Mouse (Mus musculus): ENCODE measurements around the gene Pakap. TPM values are rescaled to one million over a fixed set of nuclear protein-coding genes. Genes with fewer than 3 reads are reported as not detected.
A peak's percentile ranks its signal among the peaks of the same experiment; 100 is the strongest.

The Pakap gene
- polyA plus RNA-seq, 1 experiment from 2014 or later: 46.0 TPM

GRCm38 (mm10) chr4:57802411-57802810 lies 234.4 kb downstream of the Pakap start:
- WGBS (ENCODE audit: insufficient replicate concordance): 60% methylated on average over 3 of the region's 3 CpGs
- Histone ChIP-seq H3K4me1 (ENCODE audit: control insufficient read depth, insufficient read depth, low read length) (peaks cover 31% of the 10 kb centered on the region), H3K4me3 (ENCODE audit: low read depth, low read length) (no peak overlapping the region), H3K27me3 (ENCODE audit: control insufficient read depth, insufficient read depth, low read length) (no peaks in the 10 kb centered on the region), H3K9me3 (replicated peaks; ENCODE audit: control insufficient read depth, low read length) (no peaks in the 10 kb centered on the region), H3K9ac (ENCODE audit: low read depth, low read length) (no peak overlapping the region), H3K4me2 (no peak overlapping the region), H3K36me3 (ENCODE audit: control insufficient read depth, insufficient read depth, low read length) (no peaks in the 10 kb centered on the region), H3K27ac (ENCODE audit: low read depth, low read length) (no peak overlapping the region)
- ATAC-seq (replicated peaks; ENCODE audit: insufficient number of reproducible peaks, low FRiP score, low TSS enrichment): no peak

DNA sequence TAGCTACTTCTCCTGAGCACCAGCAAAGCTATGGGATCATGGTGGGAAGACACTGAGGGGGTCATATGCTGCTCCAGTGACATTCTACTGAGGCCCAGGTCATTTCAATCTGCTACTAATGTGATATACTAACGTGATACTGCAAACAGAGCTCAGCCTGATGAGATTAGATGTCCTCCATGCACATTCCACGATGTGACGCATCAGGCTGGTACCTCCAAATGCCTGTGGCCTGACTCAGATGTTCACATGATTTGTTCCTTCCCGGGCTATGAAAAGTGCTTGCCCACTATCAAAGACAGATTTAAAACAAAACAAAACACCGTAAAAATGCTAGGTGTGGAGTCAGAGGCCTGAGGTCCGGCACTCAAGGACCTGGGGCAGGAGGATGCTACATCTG lies 236.9 kb downstream of the Pakap start:
- H3K4me3 ChIP-seq (ENCODE audit: low read depth, low read length): no peak overlapping the region
- WGBS (ENCODE audit: insufficient replicate concordance): 51% methylated on average over 6 of the region's 6 CpGs

DNA sequence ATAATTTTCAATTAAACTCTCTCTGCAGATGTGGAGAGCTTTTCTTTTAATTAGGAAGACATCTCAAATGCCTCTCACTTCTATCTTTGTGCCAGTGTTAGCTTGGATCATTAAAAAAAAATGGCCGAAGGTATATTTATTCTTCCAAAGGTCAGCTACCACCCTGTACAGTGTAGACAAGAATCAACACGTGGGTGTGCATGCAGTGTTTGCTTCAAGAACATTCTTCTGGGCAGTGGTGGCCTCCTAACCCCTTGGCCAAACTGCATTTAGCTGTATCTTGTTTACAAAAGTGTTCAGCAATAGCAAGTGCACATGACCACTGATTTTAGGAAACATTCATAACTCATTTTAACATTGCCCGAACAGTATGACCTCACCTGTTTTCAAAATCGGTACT lies 241.5 kb downstream of the Pakap start:
- no peak for ATAC-seq (replicated peaks; ENCODE audit: insufficient number of reproducible peaks, low FRiP score, low TSS enrichment)
- Histone ChIP-seq H3K27ac (ENCODE audit: low read depth, low read length) (no peak overlapping the region), H3K9me3 (replicated peaks; ENCODE audit: control insufficient read depth, low read length) (no peaks in the 10 kb centered on the region), H3K36me3 (ENCODE audit: control insufficient read depth, insufficient read depth, low read length) (no peaks in the 10 kb centered on the region), H3K9ac (ENCODE audit: low read depth, low read length) (no peak overlapping the region), H3K4me1 (ENCODE audit: control insufficient read depth, insufficient read depth, low read length) (peaks cover 19% of the 10 kb centered on the region), H3K27me3 (ENCODE audit: control insufficient read depth, insufficient read depth, low read length) (no peaks in the 10 kb centered on the region), H3K4me2 (no peak overlapping the region), H3K4me3 (ENCODE audit: low read depth, low read length) (no peak overlapping the region)
- 81% methylated on average over 4 of the region's 4 CpGs for WGBS (ENCODE audit: insufficient replicate concordance)

More for the DNA sequence above, 236.9 kb downstream of the Pakap start:
- Histone ChIP-seq H3K36me3 (ENCODE audit: control insufficient read depth, insufficient read depth, low read length) (no peaks in the 10 kb centered on the region), H3K4me2 (no peak overlapping the region), H3K27ac (ENCODE audit: low read depth, low read length) (no peak overlapping the region), H3K9me3 (replicated peaks; ENCODE audit: control insufficient read depth, low read length) (no peaks in the 10 kb centered on the region), H3K27me3 (ENCODE audit: control insufficient read depth, insufficient read depth, low read length) (no peaks in the 10 kb centered on the region), H3K4me1 (ENCODE audit: control insufficient read depth, insufficient read depth, low read length) (peaks cover 15% of the 10 kb centered on the region; the same call in 1 of the 2 replicates), H3K9ac (ENCODE audit: low read depth, low read length) (no peak overlapping the region)
- no peak for ATAC-seq (replicated peaks; ENCODE audit: insufficient number of reproducible peaks, low FRiP score, low TSS enrichment)

DNA sequence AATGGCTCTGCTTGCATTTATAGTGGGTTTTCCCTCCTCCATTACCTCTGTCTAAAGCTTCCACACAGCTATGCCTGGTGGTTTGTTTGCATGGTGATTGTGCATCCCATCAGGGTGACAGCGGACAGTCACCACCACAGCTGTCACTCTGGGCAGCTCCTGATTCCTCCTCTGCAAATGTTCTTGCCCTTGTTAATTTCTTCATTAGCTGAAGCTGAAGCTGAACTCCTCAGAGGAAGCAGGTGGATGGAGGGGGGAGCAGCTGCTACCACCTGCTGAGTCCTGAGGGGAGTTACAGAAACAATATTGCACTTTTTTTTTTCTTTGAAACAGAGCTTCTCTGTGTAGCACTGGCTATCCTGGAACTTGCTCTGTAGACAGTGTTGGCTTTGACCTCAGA lies 244.1 kb downstream of the Pakap start:
- H3K9me3 ChIP-seq (replicated peaks; ENCODE audit: control insufficient read depth, low read length): no peaks in the 10 kb centered on the region
- H3K4me3 ChIP-seq (ENCODE audit: low read depth, low read length): no peak overlapping the region
- H3K4me2 ChIP-seq: no peak overlapping the region
- H3K27ac ChIP-seq (ENCODE audit: low read depth, low read length): peak overlapping the region; percentile 87
- no peak overlapping the region for H3K9ac ChIP-seq (ENCODE audit: low read depth, low read length)
- H3K36me3 ChIP-seq (ENCODE audit: control insufficient read depth, insufficient read depth, low read length): no peaks in the 10 kb centered on the region
- WGBS (ENCODE audit: insufficient replicate concordance): 83% methylated on average over 1 of the region's 1 CpGs
- ATAC-seq (replicated peaks; ENCODE audit: insufficient number of reproducible peaks, low FRiP score, low TSS enrichment): no peak
- peaks cover 16% of the 10 kb centered on the region for H3K4me1 ChIP-seq (ENCODE audit: control insufficient read depth, insufficient read depth, low read length)
- no peaks in the 10 kb centered on the region for H3K27me3 ChIP-seq (ENCODE audit: control insufficient read depth, insufficient read depth, low read length)

DNA sequence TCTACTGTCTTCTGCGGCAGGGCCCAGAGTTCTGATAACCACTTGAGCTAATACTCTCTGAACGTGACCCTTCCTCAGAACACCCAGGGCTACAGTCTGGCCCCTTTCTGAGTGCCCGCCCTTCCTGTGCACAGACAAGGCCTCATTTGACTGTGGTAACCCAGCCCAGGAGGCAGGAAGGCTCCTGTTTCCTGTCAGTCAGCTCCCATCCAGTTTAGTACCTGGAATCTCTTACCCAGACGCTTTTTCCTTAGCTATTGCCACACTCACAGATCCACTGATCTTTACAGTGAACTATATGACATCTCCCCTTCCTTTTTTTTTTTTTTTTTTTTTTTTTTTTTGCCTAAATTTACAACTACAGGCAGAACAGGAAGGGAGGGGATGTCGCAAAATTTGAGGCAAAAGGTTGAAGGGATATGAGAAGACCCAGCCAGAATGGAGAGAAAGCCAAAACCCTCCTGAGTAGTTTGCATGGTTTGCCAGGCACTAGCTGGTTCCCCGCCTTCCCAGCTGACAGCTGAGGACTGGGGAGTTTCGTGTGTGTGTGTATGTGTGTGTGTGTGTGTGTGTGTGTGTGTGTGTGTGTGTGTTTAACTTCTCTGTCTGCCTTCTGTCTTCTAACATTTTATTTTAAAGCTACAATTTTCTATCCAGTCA lies 245.1 kb downstream of the Pakap start:
- ATAC-seq (replicated peaks; ENCODE audit: insufficient number of reproducible peaks, low FRiP score, low TSS enrichment): peak; percentile 73
- Histone ChIP-seq H3K27me3 (ENCODE audit: control insufficient read depth, insufficient read depth, low read length) (no peaks in the 10 kb centered on the region), H3K4me2 (peak overlapping the region; percentile 4; the same call in 1 of the 2 replicates), H3K9me3 (replicated peaks; ENCODE audit: control insufficient read depth, low read length) (no peaks in the 10 kb centered on the region), H3K27ac (ENCODE audit: low read depth, low read length) (peak overlapping the region; percentile 87), H3K9ac (ENCODE audit: low read depth, low read length) (no peak overlapping the region), H3K4me3 (ENCODE audit: low read depth, low read length) (no peak overlapping the region), H3K36me3 (ENCODE audit: control insufficient read depth, insufficient read depth, low read length) (no peaks in the 10 kb centered on the region), H3K4me1 (ENCODE audit: control insufficient read depth, insufficient read depth, low read length) (peaks cover 16% of the 10 kb centered on the region)
- WGBS (ENCODE audit: insufficient replicate concordance): 9% methylated on average over 7 of the region's 7 CpGs

DNA sequence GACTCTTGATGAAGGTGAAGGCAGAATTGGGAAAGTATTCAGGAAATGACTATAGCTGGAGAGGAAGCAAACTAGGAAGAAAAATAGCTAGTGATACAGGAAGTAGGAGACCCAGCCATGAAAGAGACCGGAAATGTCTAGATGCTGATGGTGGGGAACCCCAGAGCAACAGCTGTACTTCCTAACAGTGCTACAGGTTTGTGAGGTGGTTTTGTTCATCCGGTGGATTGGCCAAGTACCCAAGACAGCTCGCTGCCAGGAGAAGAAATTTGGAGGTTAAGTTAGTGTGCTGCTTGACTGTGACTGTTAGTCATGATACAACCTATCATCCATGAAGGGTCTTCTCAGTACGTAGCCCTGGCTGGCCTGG lies 245.6 kb downstream of the Pakap start:
- no peak for ATAC-seq (replicated peaks; ENCODE audit: insufficient number of reproducible peaks, low FRiP score, low TSS enrichment)
- Histone ChIP-seq H3K9me3 (replicated peaks; ENCODE audit: control insufficient read depth, low read length) (no peaks in the 10 kb centered on the region), H3K27me3 (ENCODE audit: control insufficient read depth, insufficient read depth, low read length) (no peaks in the 10 kb centered on the region), H3K9ac (ENCODE audit: low read depth, low read length) (no peak overlapping the region), H3K36me3 (ENCODE audit: control insufficient read depth, insufficient read depth, low read length) (no peaks in the 10 kb centered on the region), H3K27ac (ENCODE audit: low read depth, low read length) (peak overlapping the region; percentile 87), H3K4me3 (ENCODE audit: low read depth, low read length) (no peak overlapping the region), H3K4me2 (peak overlapping the region; percentile 4; the same call in 1 of the 2 replicates), H3K4me1 (ENCODE audit: control insufficient read depth, insufficient read depth, low read length) (peaks cover 16% of the 10 kb centered on the region)
- 76% methylated on average over 4 of the region's 4 CpGs for WGBS (ENCODE audit: insufficient replicate concordance)

DNA sequence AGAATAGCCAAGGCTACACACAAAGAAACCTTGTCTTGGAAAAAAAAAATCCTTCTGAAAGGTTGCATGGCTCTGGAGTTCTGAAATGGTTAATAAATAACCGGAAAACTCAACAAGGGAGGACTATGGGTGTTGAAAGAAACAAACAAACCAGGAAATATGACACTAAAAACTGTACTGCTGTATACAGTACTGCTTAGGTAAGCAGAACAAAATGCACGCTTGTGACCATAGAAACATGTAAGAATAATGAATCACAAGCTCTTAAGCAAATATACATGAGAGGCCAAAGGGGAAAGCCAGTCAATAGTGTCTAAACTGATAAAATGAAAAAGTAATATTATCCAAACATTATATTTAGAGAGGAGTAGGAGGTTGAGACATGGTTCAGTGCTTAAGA lies 247.4 kb downstream of the Pakap start:
- WGBS (ENCODE audit: insufficient replicate concordance): 81% methylated on average over 2 of the region's 2 CpGs
- Histone ChIP-seq H3K27me3 (ENCODE audit: control insufficient read depth, insufficient read depth, low read length) (no peaks in the 10 kb centered on the region), H3K36me3 (ENCODE audit: control insufficient read depth, insufficient read depth, low read length) (no peaks in the 10 kb centered on the region), H3K9ac (ENCODE audit: low read depth, low read length) (no peak overlapping the region), H3K4me1 (ENCODE audit: control insufficient read depth, insufficient read depth, low read length) (peaks cover 17% of the 10 kb centered on the region), H3K4me2 (no peak overlapping the region), H3K27ac (ENCODE audit: low read depth, low read length) (no peak overlapping the region), H3K9me3 (replicated peaks; ENCODE audit: control insufficient read depth, low read length) (no peaks in the 10 kb centered on the region), H3K4me3 (ENCODE audit: low read depth, low read length) (no peak overlapping the region)
- ATAC-seq (replicated peaks; ENCODE audit: insufficient number of reproducible peaks, low FRiP score, low TSS enrichment): no peak

- Histone ChIP-seq H3K4me1 (ENCODE audit: control insufficient read depth, insufficient read depth, low read length) (peaks cover 23% of the 10 kb centered on the region), H3K9me3 (replicated peaks; ENCODE audit: control insufficient read depth, low read length) (no peaks in the 10 kb centered on the region), H3K4me2 (no peak overlapping the region), H3K27me3 (ENCODE audit: control insufficient read depth, insufficient read depth, low read length) (no peaks in the 10 kb centered on the region), H3K36me3 (ENCODE audit: control insufficient read depth, insufficient read depth, low read length) (no peaks in the 10 kb centered on the region), H3K9ac (ENCODE audit: low read depth, low read length) (no peak overlapping the region), H3K27ac (ENCODE audit: low read depth, low read length) (no peak overlapping the region), H3K4me3 (ENCODE audit: low read depth, low read length) (no peak overlapping the region)
- 87% methylated on average over 8 of the region's 8 CpGs for WGBS (ENCODE audit: insufficient replicate concordance)
- no peak for ATAC-seq (replicated peaks; ENCODE audit: insufficient number of reproducible peaks, low FRiP score, low TSS enrichment)
Measured at GRCm38 (mm10) chr4:57816146-57816545, 248.2 kb downstream of the Pakap start.

DNA sequence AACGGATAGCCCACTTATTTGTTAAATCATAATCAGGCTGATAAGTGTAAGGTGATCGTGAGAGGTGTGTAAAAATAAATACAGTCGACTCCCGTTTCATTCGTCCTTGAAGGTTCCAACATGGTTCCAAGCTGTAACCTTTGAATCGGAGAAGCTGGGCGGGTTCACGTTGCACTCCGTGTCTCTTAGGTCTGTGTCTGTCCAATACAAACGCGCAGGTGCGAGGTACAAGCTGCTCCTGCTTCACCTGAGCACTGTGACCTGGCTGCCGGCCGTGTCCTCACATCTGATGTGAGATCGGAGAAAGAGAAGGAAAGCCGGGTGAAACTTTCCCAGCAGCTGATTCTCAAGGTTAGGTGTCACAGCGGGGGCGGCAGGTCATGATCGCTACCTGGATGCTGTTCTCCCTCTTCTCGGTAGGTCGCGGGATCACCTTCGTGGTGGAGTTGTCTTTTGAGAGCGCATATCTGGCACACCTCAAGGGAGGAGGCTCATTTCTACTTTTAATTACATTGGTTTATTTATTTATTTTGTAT lies 252.9 kb downstream of the Pakap start:
- 75% methylated on average over 24 of the region's 24 CpGs for WGBS (ENCODE audit: insufficient replicate concordance)
- Histone ChIP-seq H3K4me1 (ENCODE audit: control insufficient read depth, insufficient read depth, low read length) (peaks cover 29% of the 10 kb centered on the region), H3K27me3 (ENCODE audit: control insufficient read depth, insufficient read depth, low read length) (no peaks in the 10 kb centered on the region), H3K4me2 (no peak overlapping the region), H3K9me3 (replicated peaks; ENCODE audit: control insufficient read depth, low read length) (no peaks in the 10 kb centered on the region), H3K4me3 (ENCODE audit: low read depth, low read length) (no peak overlapping the region), H3K27ac (ENCODE audit: low read depth, low read length) (no peak overlapping the region), H3K36me3 (ENCODE audit: control insufficient read depth, insufficient read depth, low read length) (no peaks in the 10 kb centered on the region), H3K9ac (ENCODE audit: low read depth, low read length) (no peak overlapping the region)
- ATAC-seq (replicated peaks; ENCODE audit: insufficient number of reproducible peaks, low FRiP score, low TSS enrichment): no peak
